Mouse (Mus musculus) ES-E14 (cell line): ENCODE data around the gene Klrg2. TPM values are rescaled to one million over a fixed set of nuclear protein-coding genes. Genes with fewer than 3 reads are reported as not detected.

ENCODE experiments used
- DNase-seq: peaks from one replicate; pipeline ENCODE4 v3.0.0-alpha.2; 2013; ENCODE audit warnings: low read depth, low spot score
- H3K27ac ChIP-seq: 2 replicates; pipeline ENCODE4 v1.5.1; 2012; ENCODE audit warnings: low read depth, mild to moderate bottlenecking, low read length, moderate library complexity, mixed read lengths; ENCODE audit not compliant: poor library complexity, insufficient read depth, severe bottlenecking
- H3K36me3 ChIP-seq: 2 replicates; pipeline ENCODE4 v1.6.1; 2012; ENCODE audit warnings: mild to moderate bottlenecking, low read length, moderate library complexity, mixed read lengths; ENCODE audit not compliant: control insufficient read depth, poor library complexity, insufficient read depth, severe bottlenecking
- H3K4me1 ChIP-seq, 2 experiments: fragments of 150-350 bp in 1 of 2; sonication (generic) in 1 of 2; 2 replicates each; pipeline ENCODE4 v1.6.1; 2012; ENCODE audit warnings: low read length in 2 of 2, mild to moderate bottlenecking in 1 of 2, mixed read lengths in 1 of 2; ENCODE audit not compliant: control insufficient read depth in 2 of 2, insufficient read depth in 2 of 2, poor library complexity in 1 of 2
- H3K4me3 ChIP-seq, 2 experiments: fragments of 150-350 bp in 1 of 2; sonication (generic) in 1 of 2; 2 replicates each; pipeline ENCODE4 v1.5.1; 2012; ENCODE audit warnings: low read length in 2 of 2, low read depth in 1 of 2, mild to moderate bottlenecking in 1 of 2, mixed read lengths in 1 of 2; ENCODE audit not compliant: insufficient read depth in 1 of 2, poor library complexity in 1 of 2, severe bottlenecking in 1 of 2
- H3K9ac ChIP-seq: 2 replicates; pipeline ENCODE4 v1.6.1; 2012; ENCODE audit warnings: low read depth, mild to moderate bottlenecking, low read length, mixed read lengths; ENCODE audit not compliant: poor library complexity, insufficient read depth, severe bottlenecking
- H3K9me3 ChIP-seq: fragments of 150-350 bp; sonication (generic); 2 replicates; pipeline ENCODE4 v1.6.1; 2012; ENCODE audit warnings: low read depth, mild to moderate bottlenecking, low read length; ENCODE audit not compliant: control insufficient read depth, insufficient read depth
- CHD2 ChIP-seq: IDR thresholded peaks from 2 replicates; pipeline ENCODE4 v1.6.1; 2014; ENCODE audit warnings: mild to moderate bottlenecking, low read depth, low read length, inconsistent platforms
- HCFC1 ChIP-seq: IDR thresholded peaks from 2 replicates; pipeline ENCODE4 v1.6.1; 2012; ENCODE audit warnings: low read length, inconsistent platforms, borderline replicate concordance; ENCODE audit not compliant: insufficient read depth
- MAFK ChIP-seq: IDR thresholded peaks from 2 replicates; pipeline ENCODE4 v1.6.1; 2014; ENCODE audit warnings: mild to moderate bottlenecking, low read depth, low read length, inconsistent platforms; ENCODE audit not compliant: insufficient read depth
- ZC3H11A ChIP-seq: IDR thresholded peaks from 2 replicates; pipeline ENCODE4 v1.6.1; 2012; ENCODE audit warnings: low read depth, mild to moderate bottlenecking, inconsistent platforms, low read length, borderline replicate concordance
- ZNF384 ChIP-seq: IDR thresholded peaks from 2 replicates; pipeline ENCODE4 v1.6.1; 2012; ENCODE audit warnings: low read depth, low read length, inconsistent platforms
- in situ Hi-C, 2 experiments: fragments of 600-800 bp; cut with MboI; formaldehyde crosslinking; loops; one replicate each; pipeline ENCODE4 v1.15.1; 2025; ENCODE audit warnings: low sequenced_read_pairs in 2 of 2, inconsistent platforms in 1 of 2; ENCODE audit not compliant: unreplicated experiment in 2 of 2
- total RNA-seq: library from RNA; depleted of rRNA; stranded (reverse); fragments of 300-350 nt; gene quantifications from 2 replicates; pipeline ENCODE4 v1.2.3, GENCODE M21; 2012

Gene Klrg2
- total RNA-seq, 1 experiment: 3.2 TPM

GRCm38 (mm10) chr6:38629556-38629955, 7.5 kb downstream of the Klrg2 start:
- DNase-seq: no peak
- Histone ChIP-seq H3K27ac (no peak overlapping the region), H3K36me3 (no peaks in the 10 kb centered on the region; the same call in 1 of the 2 replicates), H3K4me1 (no peaks in the 10 kb centered on the region), H3K9me3 (no peaks in the 10 kb centered on the region), H3K9ac (no peak overlapping the region), H3K4me3 (no peak overlapping the region)
- in situ Hi-C loops: no loop called here
- TF ChIP-seq MAFK (no peak), CHD2 (no peak), ZC3H11A (no peak)

- in situ Hi-C loops: no loop called here
- H3K27ac ChIP-seq: no peak overlapping the region
- DNase-seq: no peak
- H3K9ac ChIP-seq: no peak overlapping the region
- TF ChIP-seq ZC3H11A (no peak), HCFC1 (no peak), MAFK (no peak), CHD2 (no peak), ZNF384 (no peak)
- no peaks in the 10 kb centered on the region for H3K9me3 ChIP-seq
- no peaks in the 10 kb centered on the region for H3K4me1 ChIP-seq
- H3K4me3 ChIP-seq: no peak overlapping the region
- H3K36me3 ChIP-seq: peaks cover 2% of the 10 kb centered on the region; the same call in 1 of the 2 replicates
Observed at GRCm38 (mm10) chr6:38627486-38627885, 9.6 kb downstream of the Klrg2 start.

GRCm38 (mm10) chr6:38627081-38627480, 10.0 kb downstream of the Klrg2 start:
- Histone ChIP-seq H3K4me1 (no peaks in the 10 kb centered on the region), H3K36me3 (peaks cover 2% of the 10 kb centered on the region; the same call in 1 of the 2 replicates), H3K9ac (no peak overlapping the region), H3K9me3 (no peaks in the 10 kb centered on the region), H3K4me3 (no peak overlapping the region), H3K27ac (no peak overlapping the region)
- in situ Hi-C loops: no loop called here
- TF ChIP-seq CHD2 (no peak), HCFC1 (no peak), ZNF384 (no peak), ZC3H11A (no peak), MAFK (no peak)
- no peak for DNase-seq

GRCm38 (mm10) chr6:38626086-38626485, 11.0 kb downstream of the Klrg2 start:
- Histone ChIP-seq H3K4me3 (no peak overlapping the region), H3K36me3 (peaks cover 2% of the 10 kb centered on the region; the same call in 1 of the 2 replicates), H3K9me3 (no peaks in the 10 kb centered on the region), H3K4me1 (no peaks in the 10 kb centered on the region), H3K27ac (no peak overlapping the region), H3K9ac (no peak overlapping the region)
- TF ChIP-seq HCFC1 (no peak), CHD2 (no peak), ZNF384 (no peak), MAFK (no peak), ZC3H11A (no peak)
- in situ Hi-C loops: no loop called here
- no peak for DNase-seq

GRCm38 (mm10) chr6:38624439-38624838, 12.6 kb downstream of the Klrg2 start:
- Histone ChIP-seq H3K4me1 (no peaks in the 10 kb centered on the region), H3K9ac (no peak overlapping the region), H3K27ac (no peak overlapping the region), H3K36me3 (0 out of 2 replicates have a peak, but pooled peaks cover 2% of the 10 kb centered on the region), H3K4me3 (no peak overlapping the region), H3K9me3 (no peaks in the 10 kb centered on the region)
- TF ChIP-seq ZC3H11A: no peak
- TF ChIP-seq ZNF384: no peak
- TF ChIP-seq HCFC1: no peak
- no peak for TF ChIP-seq MAFK
- TF ChIP-seq CHD2: no peak
- in situ Hi-C loops: no loop called here
- DNase-seq: no peak
